Mouse (Mus musculus) testis, adult 2 months (tissue): Measurements from ENCODE around the gene Col19a1.

Experiments used
- CTCF ChIP-seq: fragments of 200-500 bp; IDR thresholded peaks from 2 replicates; pipeline ENCODE4 v1.5.1; 2012; ENCODE audit warnings: low read depth, mild to moderate bottlenecking, inconsistent platforms, low read length, moderate library complexity; ENCODE audit not compliant: control insufficient read depth, insufficient read depth, insufficient replicate concordance
- POLR2A ChIP-seq: fragments of 200-500 bp; IDR thresholded peaks from 2 replicates; pipeline ENCODE4 v1.6.1; 2012; ENCODE audit warnings: low read depth, mild to moderate bottlenecking, inconsistent platforms, low read length, moderate library complexity; ENCODE audit not compliant: control insufficient read depth

- TF ChIP-seq CTCF, result no peak
- TF ChIP-seq POLR2A, result no peak
Measured at GRCm38 (mm10) chr1:24587141-24587541, at the start of gene Col19a1.
